Comparison of ENCODE assay signal across 8 mouse cellular contexts in genomic region chr13:23746201-23747080, GRCm38 (mm10). TPM values are rescaled to one million over a fixed set of nuclear protein-coding genes. Genes with fewer than 3 reads are reported as not detected.
A peak's percentile ranks its signal among the peaks of the same experiment; 100 is the strongest.
DNase-seq lines count a peak whose midpoint lies in the region; ATAC-seq and TF ChIP-seq lines count a peak whose summit lies in the region.
"Not testable (repeated sequence)": the region's sequence is repeated elsewhere in the genome, so short reads cannot be mapped to it uniquely, and the experiment has no call there.

Hist1h2bb (plus strand) TSS chr13:23746734.

- TF ChIP-seq CTCF in cortical plate, adult 2 months (IDR thresholded peaks at IDR 0.05; ENCODE audit: extremely low read depth, insufficient read depth, low read length): not testable (repeated sequence)

- peak within 1 kb of the TSS; percentile 30 for H3K4me3 ChIP-seq in cortical plate, adult 2 months (ENCODE audit: insufficient read depth, low read length)

- ATAC-seq in activated CD4-positive, CD25-positive, alpha-beta regulatory T cell, adult 4 months: peak; percentile 87
- ATAC-seq in megakaryocyte, adult 5-6 weeks (ENCODE audit: poor library complexity, severe bottlenecking): peak; percentile 72

- H3K4me1 ChIP-seq in cortical plate, adult 2 months (ENCODE audit: control insufficient read depth, insufficient read depth, low read length): not testable (repeated sequence)

- peak; percentile 29 to 50 for DNase-seq in gastrocnemius, adult 8-10 months (ENCODE audit: low spot score in 2 of 2)
- DNase-seq in induced T-regulatory cell, adult 2 months (ENCODE audit: low read depth): peak; percentile 93
- peak; percentile 65 to 80 for DNase-seq in left cerebral cortex, adult 8-10 months (ENCODE audit: low spot score in 2 of 2)
- peak; percentile 72 to 80 for DNase-seq in right cerebral cortex, adult 2 months (ENCODE audit: low spot score in 2 of 2)
- peak; percentile 56 for DNase-seq in urinary bladder, postnatal 14 days (ENCODE audit: low spot score)

- not testable (repeated sequence) for TF ChIP-seq POLR2A in cortical plate, adult 2 months (IDR thresholded peaks at IDR 0.05; ENCODE audit: extremely low read depth, insufficient read depth, low read length)

- H3K27ac ChIP-seq in cortical plate, adult 2 months (ENCODE audit: insufficient read depth, low read length): peak within 1 kb of the TSS; percentile 88

RNA-seq across cellular contexts. Expression of gene Hist1h2bb, which starts in this region (rescaled TPM):
- under 1 TPM in 1 of 2 experiments, not detected in 1; 0.73 TPM for polyA plus RNA-seq in activated CD4-positive, CD25-positive, alpha-beta regulatory T cell, adult 4 months (2017; shearing (Covaris generic))
- polyA plus RNA-seq in cortical plate, adult 2 months (2012; rRNA removed): 0.79 and 1.9 TPM in 2 replicates
- 1 to 10 TPM; 1.1 to 1.6 (median 1.4) TPM for total RNA-seq in gastrocnemius, adult 8-10 months (2022)
- total RNA-seq in left cerebral cortex, adult 8-10 months (2022): 10 to 100 TPM; 12.3 to 18.8 (median 16.3) TPM
- total RNA-seq in megakaryocyte, adult 5-6 weeks (2015): 264 and 296 TPM in 2 replicates
- total RNA-seq in megakaryocyte, adult 5-6 weeks (2017): 5,681 and 7,839 TPM in 2 replicates

Comparison
In these comparisons a context has a peak if more than half of its experiments do, and no peak if none do; other contexts are left out.
1. Peak in every context shown above with its lines: DNase-seq, ATAC-seq, H3K4me3 ChIP-seq and H3K27ac ChIP-seq.
2. RNA of gene Hist1h2bb (total RNA-seq): 264 to 7,839 TPM in megakaryocyte, adult 5-6 weeks; 12.3 to 18.8 TPM in left cerebral cortex, adult 8-10 months and 1.1 to 1.6 TPM in gastrocnemius, adult 8-10 months; every median in the first group is over 10 times any median in the second.
3. Peak in ATAC-seq in activated CD4-positive, CD25-positive, alpha-beta regulatory T cell, adult 4 months; RNA of the gene not detected or under 1 TPM.
4. DNase-seq: peak in every context shown above with its lines; median percentile 93 in induced T-regulatory cell, adult 2 months; 76 in right cerebral cortex, adult 2 months; 72 in left cerebral cortex, adult 8-10 months; 56 in urinary bladder, postnatal 14 days; 40 in gastrocnemius, adult 8-10 months.